Mouse (Mus musculus): Measurements from ENCODE around the gene Helz. TPM values are rescaled to one million over a fixed set of nuclear protein-coding genes. Genes with fewer than 3 reads are reported as not detected.
"Not testable (repeated sequence)": the region's sequence is repeated elsewhere in the genome, so short reads cannot be mapped to it uniquely, and the experiment has no call there.

Gene Helz
- polyA plus RNA-seq, 1 experiment from 2014 or later = 23.4 TPM

GRCm38 (mm10) chr11:107540339-107540738 is 7.4 kb upstream of the Helz start:
- Histone ChIP-seq H3K27ac (replicated peaks; ENCODE audit: low read depth, low read length) (no peak overlapping the region), H3K36me3 (ENCODE audit: control insufficient read depth, insufficient read depth, low read length) (no peaks in the 10 kb centered on the region), H3K4me2 (ENCODE audit: low read depth, severe bottlenecking) (no peak overlapping the region), H3K9ac (ENCODE audit: low read length) (no peak overlapping the region), H3K4me3 (ENCODE audit: low read depth, low read length) (no peak overlapping the region), H3K27me3 (ENCODE audit: control insufficient read depth, insufficient read depth, low read length) (no peaks in the 10 kb centered on the region), H3K4me1 (ENCODE audit: control insufficient read depth, insufficient read depth, low read length) (no peaks in the 10 kb centered on the region), H3K9me3 (ENCODE audit: control insufficient read depth, low read length) (no peaks in the 10 kb centered on the region)
- WGBS = 65% methylated on average over 1 of the region's 1 CpGs
- ATAC-seq (ENCODE audit: insufficient number of reproducible peaks, low FRiP score, low TSS enrichment, low read depth) (no peak), DNase-seq (ENCODE audit: low spot score) (no peak)

GRCm38 (mm10) chr11:107545747-107546476 is 1.8 kb upstream of the Helz start:
- Histone ChIP-seq H3K27me3 (ENCODE audit: control insufficient read depth, insufficient read depth, low read length) (no peaks in the 10 kb centered on the region), H3K9me3 (ENCODE audit: control insufficient read depth, low read length) (no peaks in the 10 kb centered on the region), H3K4me3 (ENCODE audit: low read depth, low read length) (peak overlapping the region; percentile 86), H3K4me2 (ENCODE audit: low read depth, severe bottlenecking) (peak overlapping the region; percentile 92; the same call in 1 of the 2 replicates), H3K4me1 (ENCODE audit: control insufficient read depth, insufficient read depth, low read length) (0 out of 2 replicates have a peak, but pooled peaks cover 2% of the 10 kb centered on the region), H3K27ac (replicated peaks; ENCODE audit: low read depth, low read length) (no peak overlapping the region), H3K36me3 (ENCODE audit: control insufficient read depth, insufficient read depth, low read length) (no peaks in the 10 kb centered on the region; the same call in 1 of the 2 replicates), H3K9ac (ENCODE audit: low read length) (peak overlapping the region; percentile 87; the same call in 1 of the 2 replicates)
- WGBS = 28% methylated on average over 13 of the region's 13 CpGs
- no peak for ATAC-seq (ENCODE audit: insufficient number of reproducible peaks, low FRiP score, low TSS enrichment, low read depth)
- DNase-seq (ENCODE audit: low spot score) = no peak

- Histone ChIP-seq H3K9ac (ENCODE audit: low read length) (peak overlapping the region; percentile 87), H3K4me2 (ENCODE audit: low read depth, severe bottlenecking) (peak overlapping the region; percentile 92), H3K4me3 (ENCODE audit: low read depth, low read length) (peak overlapping the region; percentile 86), H3K27ac (replicated peaks; ENCODE audit: low read depth, low read length) (peak overlapping the region; percentile 76; the same call in 1 of the 2 replicates), H3K9me3 (ENCODE audit: control insufficient read depth, low read length) (no peaks in the 10 kb centered on the region), H3K4me1 (ENCODE audit: control insufficient read depth, insufficient read depth, low read length) (0 out of 2 replicates have a peak, but pooled peaks cover 2% of the 10 kb centered on the region), H3K36me3 (ENCODE audit: control insufficient read depth, insufficient read depth, low read length) (no peaks in the 10 kb centered on the region; the same call in 1 of the 2 replicates), H3K27me3 (ENCODE audit: control insufficient read depth, insufficient read depth, low read length) (no peaks in the 10 kb centered on the region)
- under 1% methylated on average over 31 of the region's 37 CpGs for WGBS
- DNase-seq (ENCODE audit: low spot score) (peak; percentile 83), ATAC-seq (ENCODE audit: insufficient number of reproducible peaks, low FRiP score, low TSS enrichment, low read depth) (peak; percentile 65)
These were observed 946 bp upstream of the Helz start for GRCm38 (mm10) chr11:107546667-107547301.

GRCm38 (mm10) chr11:107548204-107548975 is 660 bp downstream of the Helz start:
- peak overlapping the region; percentile 87 for H3K9ac ChIP-seq (ENCODE audit: low read length)
- 0 out of 2 replicates have a peak, but pooled peaks cover 2% of the 10 kb centered on the region for H3K4me1 ChIP-seq (ENCODE audit: control insufficient read depth, insufficient read depth, low read length)
- no peaks in the 10 kb centered on the region for H3K27me3 ChIP-seq (ENCODE audit: control insufficient read depth, insufficient read depth, low read length)
- H3K27ac ChIP-seq (replicated peaks; ENCODE audit: low read depth, low read length) = peak overlapping the region; percentile 40; the same call in 1 of the 2 replicates
- H3K9me3 ChIP-seq (ENCODE audit: control insufficient read depth, low read length) = no peaks in the 10 kb centered on the region
- 12% methylated on average over 27 of the region's 39 CpGs for WGBS
- H3K36me3 ChIP-seq (ENCODE audit: control insufficient read depth, insufficient read depth, low read length) = no peaks in the 10 kb centered on the region; the same call in 1 of the 2 replicates
- 0 out of 2 replicates have a peak, but pooled peaks have one; percentile 36 for ATAC-seq (ENCODE audit: insufficient number of reproducible peaks, low FRiP score, low TSS enrichment, low read depth)
- H3K4me3 ChIP-seq (ENCODE audit: low read depth, low read length) = peak overlapping the region; percentile 86
- DNase-seq (ENCODE audit: low spot score) = peak; percentile 31
- H3K4me2 ChIP-seq (ENCODE audit: low read depth, severe bottlenecking) = peak overlapping the region; percentile 92

GRCm38 (mm10) chr11:107559874-107560273 is 12.1 kb downstream of the Helz start:
- Histone ChIP-seq H3K9ac (ENCODE audit: low read length) (no peak overlapping the region), H3K4me1 (ENCODE audit: control insufficient read depth, insufficient read depth, low read length) (no peaks in the 10 kb centered on the region), H3K27ac (replicated peaks; ENCODE audit: low read depth, low read length) (no peak overlapping the region), H3K36me3 (ENCODE audit: control insufficient read depth, insufficient read depth, low read length) (peaks cover 6% of the 10 kb centered on the region; the same call in 1 of the 2 replicates), H3K27me3 (ENCODE audit: control insufficient read depth, insufficient read depth, low read length) (no peaks in the 10 kb centered on the region), H3K4me3 (ENCODE audit: low read depth, low read length) (no peak overlapping the region), H3K4me2 (ENCODE audit: low read depth, severe bottlenecking) (no peak overlapping the region), H3K9me3 (ENCODE audit: control insufficient read depth, low read length) (no peaks in the 10 kb centered on the region)
- ATAC-seq (ENCODE audit: insufficient number of reproducible peaks, low FRiP score, low TSS enrichment, low read depth) (no peak), DNase-seq (ENCODE audit: low spot score) (no peak)
- whole genome bisulfite sequencing = 96% methylated on average over 5 of the region's 5 CpGs

GRCm38 (mm10) chr11:107567431-107567830 is 19.7 kb downstream of the Helz start:
- Histone ChIP-seq H3K36me3 (ENCODE audit: control insufficient read depth, insufficient read depth, low read length) (peaks cover 11% of the 10 kb centered on the region; the same call in 1 of the 2 replicates), H3K27ac (replicated peaks; ENCODE audit: low read depth, low read length) (no peak overlapping the region), H3K9ac (ENCODE audit: low read length) (no peak overlapping the region), H3K4me1 (ENCODE audit: control insufficient read depth, insufficient read depth, low read length) (no peaks in the 10 kb centered on the region), H3K4me3 (ENCODE audit: low read depth, low read length) (no peak overlapping the region), H3K27me3 (ENCODE audit: control insufficient read depth, insufficient read depth, low read length) (no peaks in the 10 kb centered on the region), H3K4me2 (ENCODE audit: low read depth, severe bottlenecking) (no peak overlapping the region), H3K9me3 (ENCODE audit: control insufficient read depth, low read length) (no peaks in the 10 kb centered on the region)
- DNase-seq (ENCODE audit: low spot score) (no peak), ATAC-seq (ENCODE audit: insufficient number of reproducible peaks, low FRiP score, low TSS enrichment, low read depth) (no peak)
- WGBS = 98% methylated on average over 3 of the region's 3 CpGs

GRCm38 (mm10) chr11:107568466-107568995 is 20.8 kb downstream of the Helz start:
- ATAC-seq (ENCODE audit: insufficient number of reproducible peaks, low FRiP score, low TSS enrichment, low read depth) = no peak
- Histone ChIP-seq H3K9ac (ENCODE audit: low read length) (no peak overlapping the region), H3K27ac (replicated peaks; ENCODE audit: low read depth, low read length) (no peak overlapping the region), H3K4me1 (ENCODE audit: control insufficient read depth, insufficient read depth, low read length) (no peaks in the 10 kb centered on the region), H3K4me2 (ENCODE audit: low read depth, severe bottlenecking) (no peak overlapping the region), H3K27me3 (ENCODE audit: control insufficient read depth, insufficient read depth, low read length) (no peaks in the 10 kb centered on the region), H3K36me3 (ENCODE audit: control insufficient read depth, insufficient read depth, low read length) (peaks cover 9% of the 10 kb centered on the region; the same call in 1 of the 2 replicates), H3K9me3 (ENCODE audit: control insufficient read depth, low read length) (no peaks in the 10 kb centered on the region), H3K4me3 (ENCODE audit: low read depth, low read length) (no peak overlapping the region)
- DNase-seq (ENCODE audit: low spot score) = no peak
- WGBS = 94% methylated on average over 6 of the region's 6 CpGs

- WGBS = 80% methylated on average over 8 of the region's 8 CpGs
- DNase-seq (ENCODE audit: low spot score) = not testable (repeated sequence)
These were observed 23.2 kb downstream of the Helz start for GRCm38 (mm10) chr11:107570891-107571290.

More at GRCm38 (mm10) chr11:107570891-107571290, 23.2 kb downstream of the Helz start:
- ATAC-seq (ENCODE audit: insufficient number of reproducible peaks, low FRiP score, low TSS enrichment, low read depth); H3K9me3 ChIP-seq (ENCODE audit: control insufficient read depth, low read length); H3K27me3 ChIP-seq (ENCODE audit: control insufficient read depth, insufficient read depth, low read length); H3K4me2 ChIP-seq (ENCODE audit: low read depth, severe bottlenecking); H3K27ac ChIP-seq (replicated peaks; ENCODE audit: low read depth, low read length); H3K4me3 ChIP-seq (ENCODE audit: low read depth, low read length); H3K4me1 ChIP-seq (ENCODE audit: control insufficient read depth, insufficient read depth, low read length); H3K9ac ChIP-seq (ENCODE audit: low read length): not testable (repeated sequence)
- H3K36me3 ChIP-seq (ENCODE audit: control insufficient read depth, insufficient read depth, low read length) = peaks cover 16% of the 10 kb centered on the region
